In genomic region chr5:34438052-34438451, GRCm38 (mm10) we compare ENCODE assay signal across 19 mouse cellular contexts.
"Had no signal": no experiment of that assay in that cellular context is flagged by ENCODE, and none has a peak within 500 bp of the region (broad histone marks: within the 10 kb centered on the region; RNA-seq: fewer than 3 reads in every experiment).

No protein-coding gene starts in this region.

- ATAC-seq: liver, embryonic 12.5 days; midbrain, embryonic 16.5 days had no signal

- H3K27ac ChIP-seq: limb, embryonic 15.5 days; liver, embryonic 12.5 days; liver, embryonic 14.5 days; midbrain, embryonic 10.5 days; midbrain, embryonic 12.5 days; neural tube, embryonic 13.5 days; neural tube, embryonic 15.5 days had no signal

- H3K9ac ChIP-seq: limb, embryonic 15.5 days; liver, embryonic 12.5 days; liver, embryonic 14.5 days; midbrain, embryonic 12.5 days; neural tube, embryonic 13.5 days; neural tube, embryonic 15.5 days had no signal

- H3K4me3 ChIP-seq: limb, embryonic 15.5 days; liver, embryonic 12.5 days; midbrain, embryonic 10.5 days; midbrain, embryonic 12.5 days; myocyte; neural tube, embryonic 13.5 days; neural tube, embryonic 15.5 days had no signal

- H3K4me1 ChIP-seq: limb, embryonic 15.5 days; midbrain, embryonic 10.5 days; midbrain, embryonic 12.5 days; neural tube, embryonic 13.5 days; neural tube, embryonic 15.5 days had no signal

- DNase-seq: lung, postnatal 10 days; midbrain, embryonic 14.5 days; retina, postnatal 1 day; right cerebral cortex, adult 18-20 months; right cerebral cortex, postnatal 25 days; right cerebral cortex, postnatal 4 days; spleen, adult 18-20 months; thymus, adult 18-20 months; thymus, postnatal 14 days; thymus, postnatal 36 days had no signal

- H3K4me2 ChIP-seq: limb, embryonic 15.5 days; liver, embryonic 12.5 days; midbrain, embryonic 12.5 days; neural tube, embryonic 13.5 days; neural tube, embryonic 15.5 days had no signal

- H3K27me3 ChIP-seq: limb, embryonic 15.5 days; liver, embryonic 12.5 days; midbrain, embryonic 12.5 days; neural tube, embryonic 13.5 days; neural tube, embryonic 15.5 days had no signal

- H3K9me3 ChIP-seq: limb, embryonic 15.5 days; liver, embryonic 12.5 days; midbrain, embryonic 10.5 days; midbrain, embryonic 12.5 days; neural tube, embryonic 13.5 days; neural tube, embryonic 15.5 days had no signal
